Mouse (Mus musculus): Measurements from ENCODE around the gene Tbc1d30.

DNA sequence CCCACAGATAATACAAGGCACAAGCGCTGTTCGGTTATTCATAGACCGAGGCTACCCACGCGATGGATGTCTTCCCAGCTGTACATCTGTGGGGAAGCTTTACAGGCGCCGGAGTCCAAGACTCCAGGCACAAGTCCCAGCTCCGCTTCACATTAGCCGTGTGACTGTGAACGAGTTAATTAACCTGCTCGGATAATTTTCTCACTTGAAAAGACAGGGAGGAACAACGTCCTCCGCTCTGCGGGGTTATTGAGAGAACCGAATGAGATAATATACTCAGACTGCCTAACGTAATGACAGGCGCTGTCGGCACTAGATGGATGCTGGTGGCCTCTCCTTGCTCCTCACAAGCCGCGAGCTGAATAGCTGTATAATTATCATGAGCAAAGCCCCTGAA, 60.4 kb downstream of the Tbc1d30 start:
- TF ChIP-seq CTCF (IDR thresholded peaks at IDR 0.05; ENCODE audit: extremely low read depth, insufficient read depth, insufficient read length, insufficient replicate concordance) (no peak), POLR2A (IDR thresholded peaks at IDR 0.05; ENCODE audit: low read depth, low read length) (no peak)
